Mouse (Mus musculus): ENCODE data around the gene Zfp664. TPM values are rescaled to one million over a fixed set of nuclear protein-coding genes. Genes with fewer than 3 reads are reported as not detected.

Gene Zfp664
- polyA plus RNA-seq, 1 experiment from 2014 or later, result 75.6 TPM

GRCm38 (mm10) chr5:124873096-124873495 is 10.6 kb downstream of the Zfp664 start:
- H3K4me1 ChIP-seq, result peaks cover 18% of the 10 kb centered on the region; the same call in 1 of the 2 replicates
- ATAC-seq (ENCODE audit: insufficient number of reproducible peaks, low FRiP score, low TSS enrichment, low read depth), result no peak
- H3K4me2 ChIP-seq, result no peak overlapping the region
- WGBS, result 84% methylated on average over 3 of the region's 3 CpGs
- H3K27ac ChIP-seq, result no peak overlapping the region
- peaks cover 25% of the 10 kb centered on the region for H3K36me3 ChIP-seq
- no peak overlapping the region for H3K4me3 ChIP-seq
- H3K27me3 ChIP-seq, result no peaks in the 10 kb centered on the region
- no peak overlapping the region for H3K9ac ChIP-seq
- H3K9me3 ChIP-seq, result no peaks in the 10 kb centered on the region

GRCm38 (mm10) chr5:124873890-124874601 is 11.6 kb downstream of the Zfp664 start:
- H3K4me3 ChIP-seq, result no peak overlapping the region
- H3K9ac ChIP-seq, result no peak overlapping the region
- peaks cover 25% of the 10 kb centered on the region for H3K36me3 ChIP-seq
- H3K27ac ChIP-seq, result no peak overlapping the region
- 87% methylated on average over 6 of the region's 6 CpGs for WGBS
- no peaks in the 10 kb centered on the region for H3K27me3 ChIP-seq
- no peak overlapping the region for H3K4me2 ChIP-seq
- H3K9me3 ChIP-seq, result no peaks in the 10 kb centered on the region
- no peak for ATAC-seq (ENCODE audit: insufficient number of reproducible peaks, low FRiP score, low TSS enrichment, low read depth)
- peaks cover 16% of the 10 kb centered on the region; the same call in 1 of the 2 replicates for H3K4me1 ChIP-seq

GRCm38 (mm10) chr5:124879251-124879650 is 16.8 kb downstream of the Zfp664 start:
- Histone ChIP-seq H3K27me3 (no peaks in the 10 kb centered on the region), H3K36me3 (peaks cover 35% of the 10 kb centered on the region), H3K9me3 (no peaks in the 10 kb centered on the region), H3K4me3 (no peak overlapping the region), H3K4me2 (no peak overlapping the region), H3K27ac (no peak overlapping the region), H3K9ac (no peak overlapping the region), H3K4me1 (peaks cover 12% of the 10 kb centered on the region)
- no peak for ATAC-seq (ENCODE audit: insufficient number of reproducible peaks, low FRiP score, low TSS enrichment, low read depth)
- WGBS, result 77% methylated on average over 4 of the region's 4 CpGs

GRCm38 (mm10) chr5:124879801-124880200 is 17.3 kb downstream of the Zfp664 start:
- peaks cover 12% of the 10 kb centered on the region for H3K4me1 ChIP-seq
- no peak for ATAC-seq (ENCODE audit: insufficient number of reproducible peaks, low FRiP score, low TSS enrichment, low read depth)
- WGBS, result 88% methylated on average over 6 of the region's 6 CpGs
- peaks cover 36% of the 10 kb centered on the region for H3K36me3 ChIP-seq
- H3K4me3 ChIP-seq, result no peak overlapping the region
- H3K27ac ChIP-seq, result no peak overlapping the region
- no peaks in the 10 kb centered on the region for H3K27me3 ChIP-seq
- H3K4me2 ChIP-seq, result no peak overlapping the region
- no peaks in the 10 kb centered on the region for H3K9me3 ChIP-seq
- no peak overlapping the region for H3K9ac ChIP-seq

GRCm38 (mm10) chr5:124883877-124884276 is 21.4 kb downstream of the Zfp664 start:
- no peak for ATAC-seq (ENCODE audit: insufficient number of reproducible peaks, low FRiP score, low TSS enrichment, low read depth)
- 65% methylated on average over 6 of the region's 6 CpGs for WGBS
- H3K9ac ChIP-seq, result no peak overlapping the region
- H3K36me3 ChIP-seq, result peaks cover 57% of the 10 kb centered on the region
- no peak overlapping the region for H3K4me3 ChIP-seq
- H3K27ac ChIP-seq, result no peak overlapping the region
- no peaks in the 10 kb centered on the region for H3K27me3 ChIP-seq
- H3K9me3 ChIP-seq, result no peaks in the 10 kb centered on the region
- peaks cover 9% of the 10 kb centered on the region; the same call in 1 of the 2 replicates for H3K4me1 ChIP-seq
- H3K4me2 ChIP-seq, result no peak overlapping the region

- 90% methylated on average over 8 of the region's 8 CpGs for WGBS
- no peak overlapping the region for H3K27ac ChIP-seq
- no peak overlapping the region for H3K9ac ChIP-seq
- no peak overlapping the region for H3K4me3 ChIP-seq
- no peaks in the 10 kb centered on the region for H3K27me3 ChIP-seq
- H3K4me1 ChIP-seq, result 0 out of 2 replicates have a peak, but pooled peaks cover 3% of the 10 kb centered on the region
- peaks cover 56% of the 10 kb centered on the region for H3K36me3 ChIP-seq
- no peak for ATAC-seq (ENCODE audit: insufficient number of reproducible peaks, low FRiP score, low TSS enrichment, low read depth)
- no peaks in the 10 kb centered on the region for H3K9me3 ChIP-seq
- no peak overlapping the region for H3K4me2 ChIP-seq
These were observed 26.2 kb downstream of the Zfp664 start for GRCm38 (mm10) chr5:124888661-124889060.

GRCm38 (mm10) chr5:124891921-124892370 is 29.5 kb downstream of the Zfp664 start:
- Histone ChIP-seq H3K27ac (no peak overlapping the region), H3K4me3 (no peak overlapping the region), H3K36me3 (peaks cover 24% of the 10 kb centered on the region), H3K4me1 (peaks cover 6% of the 10 kb centered on the region), H3K4me2 (no peak overlapping the region), H3K27me3 (no peaks in the 10 kb centered on the region), H3K9me3 (no peaks in the 10 kb centered on the region), H3K9ac (no peak overlapping the region)
- WGBS, result 78% methylated on average over 3 of the region's 3 CpGs
- ATAC-seq (ENCODE audit: insufficient number of reproducible peaks, low FRiP score, low TSS enrichment, low read depth), result no peak

- H3K27ac ChIP-seq, result peak overlapping the region; percentile 24; the same call in 1 of the 2 replicates
- H3K4me3 ChIP-seq, result no peak overlapping the region
- no peak overlapping the region for H3K4me2 ChIP-seq
- no peaks in the 10 kb centered on the region for H3K27me3 ChIP-seq
- no peaks in the 10 kb centered on the region for H3K9me3 ChIP-seq
- H3K36me3 ChIP-seq, result no peaks in the 10 kb centered on the region
- no peak overlapping the region for H3K9ac ChIP-seq
- ATAC-seq (ENCODE audit: insufficient number of reproducible peaks, low FRiP score, low TSS enrichment, low read depth), result no peak
- 48% methylated on average over 7 of the region's 8 CpGs for WGBS
- H3K4me1 ChIP-seq, result peaks cover 18% of the 10 kb centered on the region
These were observed 33.6 kb downstream of the Zfp664 start for GRCm38 (mm10) chr5:124896135-124896534.

- Histone ChIP-seq H3K27me3 (no peaks in the 10 kb centered on the region), H3K4me2 (peak overlapping the region; percentile 45), H3K9ac (no peak overlapping the region), H3K9me3 (no peaks in the 10 kb centered on the region), H3K4me1 (peaks cover 25% of the 10 kb centered on the region), H3K4me3 (peak overlapping the region; percentile 25), H3K27ac (peak overlapping the region; percentile 57), H3K36me3 (no peaks in the 10 kb centered on the region)
- WGBS, result 17% methylated on average over 20 of the region's 20 CpGs
- no peak; the same call in 1 of the 2 replicates for ATAC-seq (ENCODE audit: insufficient number of reproducible peaks, low FRiP score, low TSS enrichment, low read depth)
These were observed 37.6 kb downstream of the Zfp664 start for GRCm38 (mm10) chr5:124899945-124900631.

- Histone ChIP-seq H3K9me3 (no peaks in the 10 kb centered on the region), H3K4me1 (peaks cover 24% of the 10 kb centered on the region), H3K4me2 (no peak overlapping the region), H3K36me3 (no peaks in the 10 kb centered on the region), H3K27me3 (no peaks in the 10 kb centered on the region), H3K27ac (no peak overlapping the region; the same call in 1 of the 2 replicates), H3K4me3 (no peak overlapping the region), H3K9ac (no peak overlapping the region)
- 58% methylated on average over 19 of the region's 19 CpGs for WGBS
- ATAC-seq (ENCODE audit: insufficient number of reproducible peaks, low FRiP score, low TSS enrichment, low read depth), result no peak
These were observed 38.4 kb downstream of the Zfp664 start for GRCm38 (mm10) chr5:124900738-124901490.

- H3K9me3 ChIP-seq, result no peaks in the 10 kb centered on the region
- peak overlapping the region; percentile 51; the same call in 1 of the 2 replicates for H3K27ac ChIP-seq
- 71% methylated on average over 6 of the region's 6 CpGs for WGBS
- H3K9ac ChIP-seq, result no peak overlapping the region
- H3K36me3 ChIP-seq, result no peaks in the 10 kb centered on the region
- no peak for ATAC-seq (ENCODE audit: insufficient number of reproducible peaks, low FRiP score, low TSS enrichment, low read depth)
- H3K27me3 ChIP-seq, result no peaks in the 10 kb centered on the region
- no peak overlapping the region for H3K4me3 ChIP-seq
- peaks cover 21% of the 10 kb centered on the region for H3K4me1 ChIP-seq
- H3K4me2 ChIP-seq, result no peak overlapping the region
These were observed 39.2 kb downstream of the Zfp664 start for GRCm38 (mm10) chr5:124901675-124902074.

All from limb, embryonic 15.5 days (tissue).